Mouse (Mus musculus) megakaryocyte, embryonic 14.5 days (primary cell): ENCODE data around the gene Cc2d2a.

Experiments used
- FLI1 ChIP-seq: IDR thresholded peaks from 2 replicates; pipeline ENCODE4 v1.6.1; 2012; ENCODE audit warnings: low read length, inconsistent platforms, mixed read lengths
- GATA1 ChIP-seq: IDR thresholded peaks from 3 replicates; pipeline ENCODE4 v1.6.1; 2012; ENCODE audit warnings: mixed read lengths, low read length, inconsistent platforms, borderline replicate concordance

DNA sequence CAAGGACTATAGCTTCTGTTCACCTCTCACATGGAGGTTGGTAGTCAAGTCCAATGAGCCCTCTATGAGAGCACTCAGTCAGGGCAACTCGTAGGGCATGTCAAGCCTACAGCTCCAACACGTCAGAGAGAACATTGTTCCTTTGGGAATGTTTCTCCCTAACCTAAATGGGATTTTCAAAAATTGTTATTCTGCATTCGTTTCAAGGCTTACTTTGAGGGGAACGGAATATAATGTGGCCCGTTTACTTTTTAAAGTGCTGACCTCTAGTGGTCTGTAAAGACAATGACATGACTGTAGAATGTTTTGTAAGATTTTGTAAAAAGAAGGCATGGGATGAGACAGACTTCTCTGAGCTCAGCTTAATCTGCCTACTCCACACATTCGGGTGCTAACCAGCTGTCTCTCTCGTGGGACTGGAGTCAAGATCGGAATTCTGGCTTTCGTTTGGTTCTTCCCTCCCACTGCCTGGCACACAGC lies 27.5 kb upstream of the Cc2d2a start:
- TF ChIP-seq GATA1 (no peak), FLI1 (no peak)
